11 mouse cellular contexts compared by ENCODE assay signal in genomic region chr9:120080546-120081108, GRCm38 (mm10). TPM values are rescaled to one million over a fixed set of nuclear protein-coding genes. Genes with fewer than 3 reads are reported as not detected.
DNase-seq lines count a peak whose midpoint lies in the region; ATAC-seq and TF ChIP-seq lines count a peak whose summit lies in the region.
"Had no signal": no experiment of that assay in that cellular context is flagged by ENCODE, and none has a peak within 500 bp of the region (broad histone marks: within the 10 kb centered on the region; RNA-seq: fewer than 3 reads in every experiment).

No protein-coding gene starts in this region.

- H3K4me3 ChIP-seq in heart, adult 2 months, result no peak overlapping the region
- no peak overlapping the region for H3K4me3 ChIP-seq in heart, embryonic 11.5 days (ENCODE audit: low read depth, low read length)
- H3K4me3 ChIP-seq in midbrain, embryonic 11.5 days (ENCODE audit: low read depth, low read length), result no peak overlapping the region
- no peak overlapping the region for H3K4me3 ChIP-seq in midbrain, embryonic 13.5 days (replicated peaks)
- H3K4me3 ChIP-seq in stomach, postnatal 0 days (ENCODE audit: low read depth, low read length), result no peak overlapping the region
- H3K4me3 ChIP-seq: hindbrain, embryonic 13.5 days had no signal

- no peaks in the 10 kb centered on the region for H3K27me3 ChIP-seq in heart, adult 2 months (ENCODE audit: control insufficient read depth, insufficient read depth, low read length)
- no peaks in the 10 kb centered on the region for H3K27me3 ChIP-seq in heart, embryonic 11.5 days (ENCODE audit: control insufficient read depth, insufficient read depth, low read length)
- H3K27me3 ChIP-seq in midbrain, embryonic 11.5 days (ENCODE audit: control insufficient read depth, insufficient read depth, low read length), result no peaks in the 10 kb centered on the region
- no peaks in the 10 kb centered on the region for H3K27me3 ChIP-seq in midbrain, embryonic 13.5 days
- no peaks in the 10 kb centered on the region for H3K27me3 ChIP-seq in stomach, postnatal 0 days (ENCODE audit: control insufficient read depth, insufficient read depth, low read length)
- H3K27me3 ChIP-seq: hindbrain, embryonic 13.5 days had no signal

- intact Hi-C loops in heart, adult 2 months (cut with DNase I), result no loop called here

- no peak for ATAC-seq in heart, embryonic 11.5 days (replicated peaks; ENCODE audit: insufficient number of reproducible peaks, low FRiP score, low TSS enrichment)
- no peak for ATAC-seq in midbrain, embryonic 11.5 days (ENCODE audit: low FRiP score)
- ATAC-seq in midbrain, embryonic 13.5 days, result no peak
- no peak for ATAC-seq in stomach, postnatal 0 days (ENCODE audit: low FRiP score, low TSS enrichment)

- H3K36me3 ChIP-seq in heart, adult 2 months (ENCODE audit: control insufficient read depth, insufficient read depth, low read length), result no peaks in the 10 kb centered on the region
- H3K36me3 ChIP-seq in heart, embryonic 11.5 days (ENCODE audit: control insufficient read depth, insufficient read depth, low read length), result no peaks in the 10 kb centered on the region
- H3K36me3 ChIP-seq in midbrain, embryonic 11.5 days (ENCODE audit: control insufficient read depth, insufficient read depth, low read length), result no peaks in the 10 kb centered on the region
- H3K36me3 ChIP-seq in midbrain, embryonic 13.5 days, result no peaks in the 10 kb centered on the region
- no peaks in the 10 kb centered on the region for H3K36me3 ChIP-seq in stomach, postnatal 0 days (ENCODE audit: control insufficient read depth, insufficient read depth, low read length)
- H3K36me3 ChIP-seq: hindbrain, embryonic 13.5 days had no signal

- no peaks in the 10 kb centered on the region for H3K79me2 ChIP-seq in heart, adult 2 months (replicated peaks; ENCODE audit: control insufficient read depth, insufficient read depth, low read length)

- DNase-seq in heart, adult 2 months, result peak in 1 of 2 experiments; percentile 20
- DNase-seq in midbrain, embryonic 11.5 days (ENCODE audit: low spot score, missing footprints), result peak; percentile 33
- DNase-seq in brain, embryonic 14.5 days (ENCODE audit: low read depth), result peak; percentile 19
- no peak for DNase-seq in stomach, postnatal 0 days (ENCODE audit: low spot score)
- no peak for DNase-seq in cerebellum, adult 8-10 months

- TF ChIP-seq EP300 in heart, adult 2 months (IDR thresholded peaks at IDR 0.05; ENCODE audit: insufficient read depth, low read depth, low read length), result no peak
- TF ChIP-seq EP300 in stomach, postnatal 0 days (optimal IDR thresholded peaks at IDR 0.05), result no peak

- TF ChIP-seq POLR2A in heart, adult 2 months (IDR thresholded peaks at IDR 0.05; ENCODE audit: insufficient read depth, low read depth, low read length), result no peak
- TF ChIP-seq POLR2A in brain, embryonic 14.5 days (IDR thresholded peaks at IDR 0.05; ENCODE audit: borderline replicate concordance, extremely low read depth, insufficient read depth, insufficient read length, poor library complexity, severe bottlenecking), result no peak

- no peak overlapping the region for H3K4me2 ChIP-seq in heart, embryonic 11.5 days
- H3K4me2 ChIP-seq in midbrain, embryonic 11.5 days, result no peak overlapping the region
- H3K4me2 ChIP-seq in midbrain, embryonic 13.5 days (replicated peaks), result no peak overlapping the region
- H3K4me2 ChIP-seq in stomach, postnatal 0 days (replicated peaks; ENCODE audit: low read depth), result no peak overlapping the region
- H3K4me2 ChIP-seq: hindbrain, embryonic 13.5 days had no signal

- TF ChIP-seq CTCF in heart, adult 2 months (IDR thresholded peaks at IDR 0.05), result 0 out of 2 replicates have a peak, but pooled peaks have one; percentile 9
- 0 out of 2 replicates have a peak, but pooled peaks have one; percentile 3 for TF ChIP-seq CTCF in brain, embryonic 14.5 days (IDR thresholded peaks at IDR 0.05; ENCODE audit: borderline replicate concordance, extremely low read depth, insufficient read depth, insufficient read length)
- peak; percentile 42 for TF ChIP-seq CTCF in stomach, postnatal 0 days (IDR thresholded peaks at IDR 0.05; ENCODE audit: low read depth)

- H3K4me1 ChIP-seq in heart, adult 2 months (ENCODE audit: control insufficient read depth, insufficient read depth, low read length), result no peaks in the 10 kb centered on the region
- no peaks in the 10 kb centered on the region for H3K4me1 ChIP-seq in heart, embryonic 11.5 days (ENCODE audit: control insufficient read depth, insufficient read depth, low read length)
- H3K4me1 ChIP-seq in midbrain, embryonic 11.5 days (ENCODE audit: control insufficient read depth, insufficient read depth, low read length), result no peaks in the 10 kb centered on the region
- no peaks in the 10 kb centered on the region for H3K4me1 ChIP-seq in midbrain, embryonic 13.5 days (replicated peaks)
- no peaks in the 10 kb centered on the region for H3K4me1 ChIP-seq in stomach, postnatal 0 days (replicated peaks; ENCODE audit: control insufficient read depth, insufficient read depth)
- H3K4me1 ChIP-seq: hindbrain, embryonic 13.5 days had no signal

- H3K9ac ChIP-seq in heart, adult 2 months (ENCODE audit: low read depth, low read length), result no peak overlapping the region
- no peak overlapping the region for H3K9ac ChIP-seq in heart, embryonic 11.5 days (ENCODE audit: low read depth, low read length)
- no peak overlapping the region for H3K9ac ChIP-seq in midbrain, embryonic 11.5 days (ENCODE audit: low read length)
- H3K9ac ChIP-seq in midbrain, embryonic 13.5 days (replicated peaks), result no peak overlapping the region
- H3K9ac ChIP-seq in stomach, postnatal 0 days (ENCODE audit: low read length), result no peak overlapping the region
- H3K9ac ChIP-seq: hindbrain, embryonic 13.5 days had no signal

- H3K27ac ChIP-seq in heart, adult 2 months, result no peak overlapping the region
- H3K27ac ChIP-seq in heart, embryonic 11.5 days (ENCODE audit: low read depth, low read length), result no peak overlapping the region
- H3K27ac ChIP-seq in midbrain, embryonic 11.5 days (ENCODE audit: low read depth, low read length), result no peak overlapping the region
- no peak overlapping the region for H3K27ac ChIP-seq in midbrain, embryonic 13.5 days
- no peak overlapping the region for H3K27ac ChIP-seq in stomach, postnatal 0 days (replicated peaks)
- H3K27ac ChIP-seq: hindbrain, embryonic 13.5 days had no signal

- WGBS in heart, adult 2 months, result 72% methylated on average over 8 of the region's 8 CpGs
- 76% methylated on average over 8 of the region's 8 CpGs for WGBS in heart, embryonic 11.5 days (ENCODE audit: insufficient replicate concordance)
- WGBS in midbrain, embryonic 11.5 days, result 84% methylated on average over 8 of the region's 8 CpGs
- WGBS in midbrain, embryonic 13.5 days, result 87% methylated on average over 8 of the region's 8 CpGs
- 70% methylated on average over 8 of the region's 8 CpGs for WGBS in stomach, postnatal 0 days

- H3K9me3 ChIP-seq in heart, embryonic 11.5 days (replicated peaks; ENCODE audit: control insufficient read depth, low read length), result no peaks in the 10 kb centered on the region
- H3K9me3 ChIP-seq in midbrain, embryonic 11.5 days (ENCODE audit: control insufficient read depth, low read length), result no peaks in the 10 kb centered on the region
- no peaks in the 10 kb centered on the region for H3K9me3 ChIP-seq in midbrain, embryonic 13.5 days
- no peaks in the 10 kb centered on the region for H3K9me3 ChIP-seq in stomach, postnatal 0 days (ENCODE audit: control insufficient read depth, low read length)
- H3K9me3 ChIP-seq: hindbrain, embryonic 13.5 days had no signal

RNA-seq across cellular contexts. Expression of gene Cx3cr1, which starts 10.9 kb away (rescaled TPM):
- total RNA-seq in heart, adult 2 months (2021), result 1 to 10 TPM; 1.2 to 3.7 TPM
- 4.4 and 6.4 TPM in 2 replicates for polyA plus RNA-seq in heart, adult 2 months (2012; rRNA removed)
- polyA plus RNA-seq in heart, embryonic 11.5 days (2014; fragmentation: Nextera tagmentation; extraction: Ambion mirVana), result 2.3 and 3.1 TPM in 2 replicates
- 2.9 and 4.3 TPM in 2 replicates for polyA plus RNA-seq in midbrain, embryonic 11.5 days (2014; fragmentation: Nextera tagmentation; extraction: Ambion mirVana)
- polyA plus RNA-seq in midbrain, embryonic 13.5 days (2015; fragmentation: Nextera tagmentation; extraction: Ambion mirVana), result 6.1 and 6.6 TPM in 2 replicates
- 4.4 and 6.4 TPM in 2 replicates for polyA plus RNA-seq in brain, embryonic 14.5 days (2012; rRNA removed)
- 8.6 and 9.5 TPM in 2 replicates for polyA plus RNA-seq in stomach, postnatal 0 days (2015; fragmentation: Nextera tagmentation; extraction: Ambion mirVana)

RNA-seq across cellular contexts. Expression of gene Ccr8, which starts 11.3 kb away (rescaled TPM):
- total RNA-seq in heart, adult 2 months (2021), result not detected
- not detected in 2 replicates for polyA plus RNA-seq in heart, adult 2 months (2012; rRNA removed)
- not detected in 2 replicates for polyA plus RNA-seq in heart, embryonic 11.5 days (2014; fragmentation: Nextera tagmentation; extraction: Ambion mirVana)
- polyA plus RNA-seq in midbrain, embryonic 11.5 days (2014; fragmentation: Nextera tagmentation; extraction: Ambion mirVana), result not detected in 2 replicates
- not detected in 2 replicates for polyA plus RNA-seq in midbrain, embryonic 13.5 days (2015; fragmentation: Nextera tagmentation; extraction: Ambion mirVana)
- polyA plus RNA-seq in brain, embryonic 14.5 days (2012; rRNA removed), result 0.08 and 0.19 TPM in 2 replicates
- polyA plus RNA-seq in stomach, postnatal 0 days (2015; fragmentation: Nextera tagmentation; extraction: Ambion mirVana), result 0.07 and 0.13 TPM in 2 replicates
- total RNA-seq: gastrocnemius, postnatal 4 days; layer of hippocampus, postnatal 10 days had no signal
- polyA plus RNA-seq: embryonic facial prominence, embryonic 11.5 days; hindbrain, embryonic 13.5 days had no signal

RNA-seq across cellular contexts. Expression of gene Slc25a38, which starts 29.5 kb away (rescaled TPM):
- total RNA-seq in heart, adult 2 months (2021), result 10 to 100 TPM; 18.4 to 22.7 TPM
- 29.1 and 32.1 TPM in 2 replicates for polyA plus RNA-seq in heart, adult 2 months (2012; rRNA removed)
- polyA plus RNA-seq in heart, embryonic 11.5 days (2014; fragmentation: Nextera tagmentation; extraction: Ambion mirVana), result 35.4 and 40.5 TPM in 2 replicates
- polyA plus RNA-seq in midbrain, embryonic 11.5 days (2014; fragmentation: Nextera tagmentation; extraction: Ambion mirVana), result 33.9 and 36.7 TPM in 2 replicates
- polyA plus RNA-seq in midbrain, embryonic 13.5 days (2015; fragmentation: Nextera tagmentation; extraction: Ambion mirVana), result 37.2 and 39.2 TPM in 2 replicates
- polyA plus RNA-seq in brain, embryonic 14.5 days (2012; rRNA removed), result 29.0 and 30.3 TPM in 2 replicates
- 16.3 and 18.2 TPM in 2 replicates for polyA plus RNA-seq in stomach, postnatal 0 days (2015; fragmentation: Nextera tagmentation; extraction: Ambion mirVana)

RNA-seq across cellular contexts. Expression of gene Rpsa, which starts 46.9 kb away (rescaled TPM):
- total RNA-seq in heart, adult 2 months (2021), result 100 to 1,000 TPM; 457 to 528 TPM
- polyA plus RNA-seq in heart, adult 2 months (2012; rRNA removed), result 1,018 and 1,107 TPM in 2 replicates
- 1,140 and 1,315 TPM in 2 replicates for polyA plus RNA-seq in heart, embryonic 11.5 days (2014; fragmentation: Nextera tagmentation; extraction: Ambion mirVana)
- polyA plus RNA-seq in midbrain, embryonic 11.5 days (2014; fragmentation: Nextera tagmentation; extraction: Ambion mirVana), result 1,378 and 1,482 TPM in 2 replicates
- polyA plus RNA-seq in midbrain, embryonic 13.5 days (2015; fragmentation: Nextera tagmentation; extraction: Ambion mirVana), result 935 and 992 TPM in 2 replicates
- polyA plus RNA-seq in brain, embryonic 14.5 days (2012; rRNA removed), result 1,952 and 2,264 TPM in 2 replicates
- polyA plus RNA-seq in stomach, postnatal 0 days (2015; fragmentation: Nextera tagmentation; extraction: Ambion mirVana), result 941 and 957 TPM in 2 replicates

RNA-seq across cellular contexts. Expression of gene Xirp1, which starts 57.2 kb away (rescaled TPM):
- total RNA-seq in heart, adult 2 months (2021), result 100 to 1,000 TPM; 118 to 133 TPM
- polyA plus RNA-seq in heart, adult 2 months (2012; rRNA removed), result 55.5 and 72.8 TPM in 2 replicates
- 38.2 and 64.5 TPM in 2 replicates for polyA plus RNA-seq in heart, embryonic 11.5 days (2014; fragmentation: Nextera tagmentation; extraction: Ambion mirVana)
- polyA plus RNA-seq in midbrain, embryonic 11.5 days (2014; fragmentation: Nextera tagmentation; extraction: Ambion mirVana), result not detected in 2 replicates
- 0.03 TPM in 1 of 2 replicates, not detected in the other for polyA plus RNA-seq in midbrain, embryonic 13.5 days (2015; fragmentation: Nextera tagmentation; extraction: Ambion mirVana)
- 0.01 TPM in 1 of 2 replicates, not detected in the other for polyA plus RNA-seq in brain, embryonic 14.5 days (2012; rRNA removed)
- polyA plus RNA-seq in stomach, postnatal 0 days (2015; fragmentation: Nextera tagmentation; extraction: Ambion mirVana), result 0.05 and 0.11 TPM in 2 replicates

Comparison
In these comparisons a context has a peak if more than half of its experiments do, and no peak if none do; other contexts are left out.
1. DNase-seq: peak in midbrain, embryonic 11.5 days (single experiment) and brain, embryonic 14.5 days (single experiment); none in stomach, postnatal 0 days (single experiment) and cerebellum, adult 8-10 months (single experiment).
2. Peak in every context shown above with its lines, with median percentiles within 50 percentile points of each other: CTCF ChIP-seq.